Mouse (Mus musculus) CD4-positive naive resting alpha-beta T cell, adult 76 days (primary cell): ENCODE data around the gene Snap25. TPM values are rescaled to one million over a fixed set of nuclear protein-coding genes. Genes with fewer than 3 reads are reported as not detected.

Experiments used
- total RNA-seq: library from RNA; stranded (reverse); gene quantifications from one replicate; pipeline ENCODE4 v1.2.4, GENCODE M21; 2023

Snap25 gene
- total RNA-seq, result not detected

DNA sequence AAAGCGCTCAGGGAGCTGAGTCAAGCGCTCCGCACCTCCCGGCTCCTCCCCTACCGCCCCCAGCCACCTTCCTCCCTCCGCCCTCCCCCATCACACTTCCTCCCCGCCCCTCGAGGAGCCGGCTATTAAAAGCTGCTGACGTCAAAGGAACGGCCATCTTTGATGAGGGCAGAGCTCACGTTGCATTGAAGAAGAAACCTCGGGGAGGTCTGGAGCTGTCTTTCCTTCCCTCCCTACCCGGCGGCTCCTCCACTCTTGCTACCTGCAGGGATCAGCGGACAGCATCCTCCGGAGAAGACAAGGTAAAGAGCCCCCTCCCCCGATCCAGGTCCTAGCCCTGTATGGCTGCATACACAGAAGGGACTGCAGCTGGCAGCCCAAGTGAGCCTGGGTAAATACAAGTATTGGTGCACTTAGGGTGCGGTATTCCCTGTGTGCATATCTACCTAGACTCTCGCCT, at the start of gene Snap25:
Gene Snap25, plus strand, starts transcription at position 155 of the 460 bp plus-strand sequence.

Other genes with a start within 250 kb of the Snap25 start
- gene Ankef1, start 211.5 kb upstream of the Snap25 start, total RNA-seq, result not detected
- gene AL731706.2, start 172.2 kb downstream of the Snap25 start, total RNA-seq, result not detected
- gene Slx4ip, start 177.8 kb downstream of the Snap25 start, total RNA-seq, result 10.2 TPM
- gene AL731706.1, start 177.9 kb downstream of the Snap25 start, total RNA-seq, result 3.7 TPM
- 7.4 TPM for gene Mkks, start 177.9 kb downstream of the Snap25 start, total RNA-seq